In the genomic region with DNA sequence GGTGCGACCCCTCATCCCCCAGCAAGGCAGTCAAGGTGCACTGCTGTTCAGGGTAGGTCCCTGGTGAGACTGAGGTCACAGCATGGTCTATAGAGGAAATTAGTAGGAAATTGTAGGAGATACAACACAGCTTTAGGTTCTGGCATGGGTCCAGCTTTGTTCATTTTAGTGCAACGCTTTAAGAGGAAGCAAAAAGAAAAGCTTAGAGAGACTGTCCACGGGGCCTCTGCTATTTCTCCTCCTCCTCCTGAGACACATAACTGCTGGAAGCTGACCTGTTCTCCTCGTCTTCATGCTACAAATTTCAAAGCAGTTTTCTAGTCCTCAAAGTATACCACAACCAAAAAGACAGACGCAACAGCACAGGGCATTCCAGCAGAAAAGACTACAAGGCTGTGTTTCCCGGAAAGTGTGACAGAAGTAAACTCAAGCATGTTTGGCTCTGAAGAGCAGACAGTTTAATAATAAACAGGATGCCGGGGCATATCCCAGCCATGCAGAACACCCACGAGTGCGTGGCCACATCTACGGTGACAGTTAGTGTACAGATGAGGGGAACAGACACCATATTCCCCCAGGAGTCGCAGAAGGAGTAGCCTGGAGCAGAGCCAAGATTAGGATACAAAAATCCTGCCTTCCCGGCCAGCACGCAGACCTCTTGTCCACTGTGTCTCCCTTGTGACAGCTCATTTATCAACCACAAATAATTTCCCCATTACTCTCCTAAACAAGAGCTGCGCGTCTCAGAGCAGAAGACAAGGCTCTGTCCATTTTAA, we compare ENCODE assay signal across 8 mouse cellular contexts. TPM values are rescaled to one million over a fixed set of nuclear protein-coding genes. Genes with fewer than 3 reads are reported as not detected.
DNase-seq lines count a peak whose midpoint lies in the region; ATAC-seq and TF ChIP-seq lines count a peak whose summit lies in the region.

No protein-coding gene starts in this region.

- H3K9me3 ChIP-seq in embryonic facial prominence, embryonic 11.5 days (replicated peaks; ENCODE audit: control insufficient read depth, low read length) = no peaks in the 10 kb centered on the region
- 0 out of 2 replicates have a peak, but pooled peaks cover 2% of the 10 kb centered on the region for H3K9me3 ChIP-seq in hindbrain, embryonic 10.5 days
- no peaks in the 10 kb centered on the region for H3K9me3 ChIP-seq in liver, embryonic 16.5 days (replicated peaks; ENCODE audit: control insufficient read depth, low read length)

- no peak overlapping the region for H3K4me2 ChIP-seq in embryonic facial prominence, embryonic 11.5 days (ENCODE audit: low read depth, low read length)
- peak overlapping the region; percentile 12; the same call in 1 of the 2 replicates for H3K4me2 ChIP-seq in liver, embryonic 16.5 days (ENCODE audit: low read depth, low read length)

- no peaks in the 10 kb centered on the region for H3K27me3 ChIP-seq in embryonic facial prominence, embryonic 11.5 days (ENCODE audit: control insufficient read depth, insufficient read depth, low read length)
- H3K27me3 ChIP-seq in hindbrain, embryonic 10.5 days (ENCODE audit: insufficient read depth, poor library complexity, severe bottlenecking) = no peaks in the 10 kb centered on the region
- no peaks in the 10 kb centered on the region for H3K27me3 ChIP-seq in liver, embryonic 16.5 days (ENCODE audit: control insufficient read depth, insufficient read depth, low read depth, low read length)
- H3K27me3 ChIP-seq in splenic B cell, adult 2 months (ENCODE audit: control insufficient read depth, insufficient read depth, low read length, poor library complexity, severe bottlenecking) = no peaks in the 10 kb centered on the region

- peak; percentile 49 for ATAC-seq in embryonic facial prominence, embryonic 11.5 days (replicated peaks; ENCODE audit: insufficient number of reproducible peaks, low FRiP score, low TSS enrichment, low read depth)
- ATAC-seq in liver, embryonic 16.5 days (ENCODE audit: low read depth) = peak; percentile 28; the same call in 1 of the 2 replicates

- H3K4me3 ChIP-seq in embryonic facial prominence, embryonic 11.5 days (ENCODE audit: low read depth, low read length) = no peak overlapping the region
- H3K4me3 ChIP-seq in hindbrain, embryonic 10.5 days = no peak overlapping the region
- peak overlapping the region; percentile 24 for H3K4me3 ChIP-seq in layer of hippocampus, adult 2 months
- no peak overlapping the region for H3K4me3 ChIP-seq in liver, embryonic 16.5 days (ENCODE audit: low read depth, low read length)

- H3K4me1 ChIP-seq in embryonic facial prominence, embryonic 11.5 days (ENCODE audit: control insufficient read depth, insufficient read depth, low read length) = peaks cover 2% of the 10 kb centered on the region; the same call in 1 of the 2 replicates
- peaks cover 22% of the 10 kb centered on the region for H3K4me1 ChIP-seq in hindbrain, embryonic 10.5 days (replicated peaks)
- no peaks in the 10 kb centered on the region; the same call in none of the 2 replicates for H3K4me1 ChIP-seq in liver, embryonic 16.5 days (ENCODE audit: control insufficient read depth, low read depth, low read length)

- H3K9ac ChIP-seq in embryonic facial prominence, embryonic 11.5 days (replicated peaks; ENCODE audit: low read length) = no peak overlapping the region
- no peak overlapping the region for H3K9ac ChIP-seq in liver, embryonic 16.5 days (ENCODE audit: low read depth, low read length)

- H3K27ac ChIP-seq in embryonic facial prominence, embryonic 11.5 days (replicated peaks; ENCODE audit: low read depth, low read length) = 0 out of 2 replicates have a peak overlapping the region, but pooled peaks have one; percentile 10
- H3K27ac ChIP-seq in hindbrain, embryonic 10.5 days = 0 out of 2 replicates have a peak overlapping the region, but pooled peaks have one; percentile 23
- peak overlapping the region; percentile 43; the same call in 1 of the 2 replicates for H3K27ac ChIP-seq in layer of hippocampus, adult 2 months
- peak overlapping the region; percentile 78 for H3K27ac ChIP-seq in liver, embryonic 16.5 days (ENCODE audit: low read length)

- no peak for TF ChIP-seq CTCF in layer of hippocampus, adult 2 months (conservative IDR thresholded peaks at IDR 0.05)

- H3K36me3 ChIP-seq in embryonic facial prominence, embryonic 11.5 days (replicated peaks; ENCODE audit: control insufficient read depth, insufficient read depth, low read depth, low read length) = no peaks in the 10 kb centered on the region
- peaks cover 26% of the 10 kb centered on the region; the same call in 1 of the 2 replicates for H3K36me3 ChIP-seq in hindbrain, embryonic 10.5 days
- no peaks in the 10 kb centered on the region; the same call in 1 of the 2 replicates for H3K36me3 ChIP-seq in liver, embryonic 16.5 days (ENCODE audit: control insufficient read depth, insufficient read depth)
- H3K36me3 ChIP-seq in splenic B cell, adult 2 months (ENCODE audit: control insufficient read depth, insufficient read depth, low read length, poor library complexity, severe bottlenecking) = no peaks in the 10 kb centered on the region

- 48% methylated on average over 15 of the region's 15 CpGs for WGBS in embryonic facial prominence, embryonic 11.5 days
- WGBS in hindbrain, embryonic 10.5 days = 67% methylated on average over 15 of the region's 15 CpGs
- WGBS in liver, embryonic 16.5 days (ENCODE audit: insufficient replicate concordance) = 54% methylated on average over 15 of the region's 15 CpGs

- DNase-seq in ovary, postnatal 10 days (ENCODE audit: low spot score) = peak; percentile 24
- DNase-seq in ovary, postnatal 14 days (ENCODE audit: low spot score) = no peak
- peak; percentile 64 for DNase-seq in embryonic facial prominence, embryonic 11.5 days (ENCODE audit: low spot score)
- DNase-seq in hindbrain, embryonic 10.5 days (ENCODE audit: low spot score) = no peak
- DNase-seq in layer of hippocampus, adult 2 months (ENCODE audit: low spot score in 2 of 2) = peak; percentile 4 to 27
- peak; percentile 29 for DNase-seq in splenic B cell, adult 2 months (ENCODE audit: low read depth, low spot score)
- no peak for DNase-seq in thymus, postnatal 0 days (ENCODE audit: low spot score)

RNA-seq across cellular contexts. Expression of gene Cnksr3, which starts 53.6 kb away (rescaled TPM):
- polyA plus RNA-seq in embryonic facial prominence, embryonic 11.5 days (2014; fragmentation: Nextera tagmentation; extraction: Ambion mirVana) = 8.5 and 10.1 TPM in 2 replicates
- 7.3 and 10.5 TPM in 2 replicates for polyA plus RNA-seq in hindbrain, embryonic 10.5 days (2016; fragmentation: Nextera tagmentation; extraction: Ambion mirVana)
- total RNA-seq in layer of hippocampus, adult 2 months (2021) = 1 to 10 TPM; 4.8 to 5.3 TPM
- 4.3 and 5.2 TPM in 2 replicates for polyA plus RNA-seq in liver, embryonic 16.5 days (2015; fragmentation: Nextera tagmentation; extraction: Ambion mirVana)
- 5.2 and 5.6 TPM in 2 replicates for polyA plus RNA-seq in thymus, postnatal 0 days (2015; fragmentation: Nextera tagmentation; extraction: Ambion mirVana)

Comparison
In these comparisons a context has a peak if more than half of its experiments do, and no peak if none do; other contexts are left out.
1. DNase-seq: peak in ovary, postnatal 10 days (single experiment), embryonic facial prominence, embryonic 11.5 days (single experiment), layer of hippocampus, adult 2 months (2 of 2) and splenic B cell, adult 2 months (single experiment); none in ovary, postnatal 14 days (single experiment), hindbrain, embryonic 10.5 days (single experiment) and thymus, postnatal 0 days (single experiment).
2. H3K27ac ChIP-seq: peak in every context shown above with its lines; median percentile 78 in liver, embryonic 16.5 days; 43 in layer of hippocampus, adult 2 months; 23 in hindbrain, embryonic 10.5 days; 10 in embryonic facial prominence, embryonic 11.5 days.